Mouse (Mus musculus): ENCODE results near the gene Phlpp2. TPM values are rescaled to one million over a fixed set of nuclear protein-coding genes. Genes with fewer than 3 reads are reported as not detected.

Gene Phlpp2
- total RNA-seq, 4 experiments from 2014 or later = 32.5 to 35.5 (median 33.5) TPM

- no peak for DNase-seq (ENCODE audit: low spot score in 2 of 2)
These were observed 93.5 kb downstream of the Phlpp2 start, which contains the start of gene Marveld3 for GRCm38 (mm10) chr8:109961693-109962367. Gene Marveld3, minus strand, starts transcription at chr8:109962203.

DNA sequence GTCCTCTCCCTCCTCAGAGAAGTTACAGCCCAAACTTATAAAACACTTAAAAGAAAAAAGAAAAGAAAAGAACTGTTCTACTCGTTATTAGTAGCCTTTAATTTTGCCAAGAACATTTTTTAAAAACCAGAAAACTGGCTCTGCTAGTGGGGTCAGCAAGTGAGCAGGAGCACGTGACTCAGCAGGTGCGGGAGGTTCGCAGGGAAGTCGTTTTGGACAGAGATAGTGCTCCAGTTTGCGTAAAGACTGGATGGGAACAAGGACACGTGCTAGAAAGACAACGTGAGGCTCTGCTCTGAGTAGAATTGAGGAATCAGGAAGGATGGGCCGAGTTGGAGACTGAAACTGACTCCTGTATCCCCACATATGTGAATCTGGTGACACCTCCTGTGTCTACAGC lies 94.6 kb downstream of the Phlpp2 start:
- DNase-seq (ENCODE audit: low spot score in 2 of 2) = no peak

DNA sequence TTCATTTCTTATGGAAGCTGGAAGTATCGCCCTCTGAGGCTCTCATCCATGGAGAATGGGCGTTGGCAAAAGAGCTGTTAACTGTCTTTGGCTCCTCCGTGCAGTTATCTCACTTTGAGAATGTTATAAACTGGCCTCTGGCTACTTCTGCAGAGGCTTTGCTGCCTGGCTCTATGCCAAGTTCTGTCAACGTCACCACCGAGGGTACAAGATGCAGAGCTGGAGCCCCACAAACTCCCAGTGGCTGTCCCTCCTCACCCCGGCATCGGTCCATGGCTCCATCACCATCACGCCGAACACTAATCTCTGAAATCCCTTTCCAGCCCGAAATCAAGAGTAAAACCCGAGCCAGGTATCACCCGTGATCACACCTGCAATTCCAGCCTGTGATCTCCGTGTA lies 95.1 kb downstream of the Phlpp2 start:
- no peak for DNase-seq (ENCODE audit: low spot score in 2 of 2)

DNA sequence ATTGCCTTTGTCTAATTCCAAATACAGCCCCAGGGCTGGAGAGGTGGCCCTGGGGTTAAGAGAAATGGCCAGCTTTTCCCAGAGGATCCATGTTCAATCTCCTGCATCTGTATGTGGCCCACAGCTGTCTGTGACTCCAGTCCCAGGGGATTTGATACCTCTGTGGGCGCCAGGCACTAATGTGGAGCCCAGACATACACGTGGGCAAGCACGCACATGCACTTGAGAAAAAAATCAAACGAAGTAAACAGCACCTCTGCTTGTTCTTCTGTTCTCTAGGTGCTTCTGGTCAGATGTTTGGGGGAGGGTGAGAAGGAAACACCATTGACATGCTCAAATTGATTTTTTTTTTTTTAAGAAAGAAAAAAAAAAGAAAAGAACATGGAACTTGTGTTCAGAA lies 95.8 kb downstream of the Phlpp2 start:
- no peak for DNase-seq (ENCODE audit: low spot score in 2 of 2)

DNA sequence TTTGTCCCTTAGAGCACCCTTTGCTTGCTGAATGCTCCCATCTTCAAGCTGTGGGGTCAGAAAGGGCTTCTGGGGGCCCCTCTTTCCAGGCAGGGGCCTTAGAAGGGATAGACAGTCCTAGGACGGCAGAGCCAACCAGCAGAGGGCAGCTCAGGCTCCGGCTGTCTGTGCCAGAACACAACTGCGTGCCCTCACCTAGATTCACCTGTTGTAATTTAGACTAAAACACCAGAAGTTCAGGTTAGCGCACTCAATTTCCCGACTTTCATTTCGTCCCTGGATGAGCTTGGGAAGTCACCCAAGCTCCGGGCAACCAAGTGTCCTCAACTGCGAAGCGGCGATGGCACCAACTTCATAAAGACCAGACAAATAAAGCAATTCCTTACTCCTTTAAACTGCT lies 100.5 kb downstream of the Phlpp2 start:
- no peak for DNase-seq (ENCODE audit: low spot score in 2 of 2)

DNA sequence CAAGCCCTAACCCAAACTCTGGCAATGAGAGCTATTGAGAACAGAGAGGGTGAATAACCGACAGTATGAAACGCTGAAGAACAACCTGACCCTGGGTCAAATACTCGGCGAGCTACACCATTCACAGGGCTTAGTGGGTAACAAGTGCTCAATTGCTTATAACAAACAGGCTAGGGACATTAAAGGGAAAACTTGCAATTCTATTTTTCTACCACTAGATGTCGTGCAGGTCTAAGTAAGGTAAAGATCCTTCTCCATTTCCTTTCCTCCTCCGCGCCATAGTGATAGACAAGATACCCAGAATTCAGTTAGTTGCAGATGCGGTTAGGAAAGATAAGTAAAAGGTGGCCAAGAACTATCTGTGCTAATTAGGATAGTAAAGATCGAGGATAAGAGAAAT lies 102.0 kb downstream of the Phlpp2 start:
- DNase-seq (ENCODE audit: low spot score in 2 of 2) = no peak

DNA sequence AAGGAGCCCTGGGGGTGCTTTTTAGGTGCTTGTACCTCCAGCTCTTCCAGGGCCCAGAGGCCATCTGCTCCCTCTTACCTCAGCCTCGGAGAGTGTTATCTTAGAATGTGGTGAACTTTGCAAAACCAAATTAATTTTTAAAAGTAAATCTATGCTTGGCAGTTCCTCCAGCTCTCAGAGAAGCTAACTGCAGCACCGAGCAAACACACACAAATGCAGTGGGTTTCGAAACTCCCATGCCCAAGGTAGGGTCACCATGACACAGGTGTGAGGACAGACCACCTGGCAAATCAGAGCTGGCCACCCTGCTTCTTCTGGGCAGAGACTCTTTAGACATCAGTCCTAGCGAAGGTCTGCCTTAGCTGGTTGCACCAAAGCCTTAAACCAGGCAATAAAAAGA lies 104.6 kb downstream of the Phlpp2 start:
- no peak for DNase-seq (ENCODE audit: low spot score in 2 of 2)

GRCm38 (mm10) chr8:109979339-109979738 lies 111.0 kb downstream of the Phlpp2 start:
- DNase-seq (ENCODE audit: low spot score in 2 of 2) = no peak

GRCm38 (mm10) chr8:109982386-109983105 lies 114.2 kb downstream of the Phlpp2 start:
- no peak for DNase-seq (ENCODE audit: low spot score in 2 of 2)

DNA sequence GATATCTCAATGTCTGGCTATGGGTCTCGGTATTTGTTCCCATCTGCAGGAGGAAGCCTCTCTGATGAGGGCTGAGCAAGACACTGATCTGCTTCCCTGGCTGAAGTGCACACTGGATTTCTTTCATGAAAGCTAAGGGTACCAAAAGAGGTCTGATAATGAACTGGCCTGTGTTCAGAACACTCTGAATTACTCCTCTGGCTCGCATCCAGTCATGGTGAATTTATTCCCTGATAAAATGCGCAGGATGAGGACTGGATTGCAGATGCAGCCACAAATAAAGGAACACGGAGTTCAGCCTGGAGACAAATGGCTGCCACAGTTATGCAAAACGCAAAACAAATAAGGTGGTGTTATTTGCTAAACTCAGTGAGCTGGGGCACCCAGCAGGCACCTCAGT lies 115.6 kb downstream of the Phlpp2 start:
- DNase-seq (ENCODE audit: low spot score in 2 of 2) = no peak

DNA sequence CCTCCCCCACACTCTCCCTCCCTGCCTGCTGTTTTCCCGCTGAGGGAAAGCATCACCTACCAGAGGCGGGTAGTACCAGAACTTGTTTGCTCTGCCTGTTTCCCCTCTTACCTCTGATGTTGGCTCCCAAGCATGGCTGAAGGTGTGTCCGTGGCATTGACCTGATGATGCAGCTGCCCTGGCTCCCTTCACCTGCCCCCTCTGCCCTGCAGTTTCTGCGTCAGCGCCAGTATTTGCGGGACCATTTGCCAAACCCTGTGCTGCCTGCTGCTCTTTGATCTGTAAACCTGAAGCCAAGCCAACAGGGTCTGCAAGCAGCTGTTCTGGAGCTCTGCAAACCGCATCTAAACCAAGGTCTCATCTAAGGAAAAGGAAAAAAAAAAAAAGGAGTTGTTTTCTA lies 118.0 kb downstream of the Phlpp2 start:
- DNase-seq (ENCODE audit: low spot score in 2 of 2) = no peak

DNA sequence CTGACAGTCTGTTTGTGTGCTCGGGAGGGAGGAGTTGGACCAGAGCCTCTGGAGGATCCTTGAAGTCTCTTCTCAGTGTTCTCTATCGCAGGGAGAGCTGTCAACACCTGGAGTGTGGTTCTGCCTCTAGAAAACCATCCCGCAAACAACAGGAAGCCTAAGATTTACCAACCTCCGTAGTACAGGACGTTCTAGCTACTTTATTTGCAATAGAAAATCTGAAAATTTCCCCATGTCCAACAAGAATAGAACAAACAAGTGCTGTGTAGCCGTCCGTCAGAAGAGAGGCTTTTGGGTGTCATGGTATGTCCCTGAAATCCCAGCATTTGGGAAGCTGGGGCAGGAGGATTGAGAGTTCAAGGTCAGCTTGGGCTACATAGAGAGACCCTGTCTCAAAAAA lies 119.4 kb downstream of the Phlpp2 start:
- no peak for DNase-seq (ENCODE audit: low spot score in 2 of 2)

GRCm38 (mm10) chr8:109989151-109989550 lies 120.8 kb downstream of the Phlpp2 start:
- DNase-seq (ENCODE audit: low spot score in 2 of 2) = no peak

DNA sequence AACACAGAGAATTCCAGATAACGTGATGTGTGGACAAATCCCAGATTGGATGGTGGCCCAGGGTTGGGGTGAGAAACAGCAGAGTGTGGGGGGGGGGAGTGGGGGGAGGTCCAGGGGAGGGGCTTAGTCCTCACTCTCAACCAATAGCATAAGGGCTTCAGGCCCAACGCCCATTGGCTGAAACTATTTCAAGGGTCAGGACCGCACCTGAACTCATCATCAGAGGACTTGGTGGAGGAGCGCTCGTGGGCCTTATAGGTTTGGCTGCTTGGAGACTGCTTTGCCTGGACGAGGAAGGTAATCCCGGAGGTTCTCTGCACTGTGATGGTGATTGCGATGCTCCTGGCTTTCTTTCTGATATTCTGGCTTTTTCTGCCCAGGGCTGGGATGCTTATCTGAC lies 121.9 kb downstream of the Phlpp2 start, which contains the start of gene Tat:
Tat (plus strand) TSS at position 214 of the 400 bp plus-strand sequence.
- DNase-seq (ENCODE audit: low spot score in 2 of 2) = no peak

- no peak for DNase-seq (ENCODE audit: low spot score in 2 of 2)
These were observed 123.8 kb downstream of the Phlpp2 start for GRCm38 (mm10) chr8:109992166-109992565.

DNA sequence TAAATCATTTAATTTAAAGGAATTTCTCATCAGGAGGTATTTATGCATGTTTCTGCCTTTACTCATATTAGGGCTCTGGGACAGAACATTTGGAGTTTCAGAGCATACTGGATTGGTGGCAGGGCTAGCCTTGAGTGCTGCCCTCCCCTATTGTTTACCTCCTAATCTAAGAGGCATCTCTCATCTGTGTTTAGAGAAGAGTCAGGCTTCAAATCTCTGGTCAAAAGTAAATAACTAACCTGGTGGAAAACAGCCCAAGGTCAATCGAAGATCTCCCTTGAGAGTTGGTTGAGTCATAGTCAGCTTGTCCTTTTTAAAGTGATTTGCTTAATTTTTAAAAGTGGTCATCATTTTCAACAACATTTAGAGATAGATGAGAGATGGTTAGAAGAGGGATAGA lies 124.6 kb downstream of the Phlpp2 start:
- no peak for DNase-seq (ENCODE audit: low spot score in 2 of 2)

Other genes with a start within 250 kb of the Phlpp2 start
- 10 to 100 TPM; 71.8 to 75.1 (median 72.0) TPM for gene Ist1, start 175.3 kb upstream of the Phlpp2 start, total RNA-seq (2022)
- 10 to 100 TPM; 38.5 to 41.9 (median 39.0) TPM for gene Zfp821, start 163.0 kb upstream of the Phlpp2 start, total RNA-seq (2022)
- 10 to 100 TPM; 39.5 to 50.7 (median 43.0) TPM for gene Atxn1l, start 130.8 kb upstream of the Phlpp2 start, total RNA-seq (2022)
- 10 to 100 TPM; 73.3 to 88.7 (median 78.6) TPM for gene Ap1g1, start 90.0 kb upstream of the Phlpp2 start, total RNA-seq (2022)
- gene Marveld3, start 93.7 kb downstream of the Phlpp2 start, total RNA-seq (2022) = under 1 TPM; 0.49 to 0.78 (median 0.68) TPM
- gene Tat, start 121.9 kb downstream of the Phlpp2 start, total RNA-seq (2022) = not detected
- gene Chst4, start 171.2 kb downstream of the Phlpp2 start, total RNA-seq (2022) = under 1 TPM in 1 of 4 experiments, not detected in 3; 0.25 TPM
- gene Zfp612, start 211.2 kb downstream of the Phlpp2 start, total RNA-seq (2022) = 10 to 100 TPM; 35.2 to 38.4 (median 36.3) TPM
- gene Gm21964, start 232.7 kb downstream of the Phlpp2 start, total RNA-seq (2022) = not detected
- not detected for gene Gm17720, start 234.2 kb downstream of the Phlpp2 start, total RNA-seq (2022)